Mouse (Mus musculus): ENCODE results near the gene Adam26b.
"Not testable (repeated sequence)": the region's sequence is repeated elsewhere in the genome, so short reads cannot be mapped to it uniquely, and the experiment has no call there.

Gene Adam26b

GRCm38 (mm10) chr8:43528006-43528405 is at the start of gene Adam26b:
Gene Adam26b (minus strand): TSS chr8:43528106.
- not testable (repeated sequence) for DNase-seq

DNA sequence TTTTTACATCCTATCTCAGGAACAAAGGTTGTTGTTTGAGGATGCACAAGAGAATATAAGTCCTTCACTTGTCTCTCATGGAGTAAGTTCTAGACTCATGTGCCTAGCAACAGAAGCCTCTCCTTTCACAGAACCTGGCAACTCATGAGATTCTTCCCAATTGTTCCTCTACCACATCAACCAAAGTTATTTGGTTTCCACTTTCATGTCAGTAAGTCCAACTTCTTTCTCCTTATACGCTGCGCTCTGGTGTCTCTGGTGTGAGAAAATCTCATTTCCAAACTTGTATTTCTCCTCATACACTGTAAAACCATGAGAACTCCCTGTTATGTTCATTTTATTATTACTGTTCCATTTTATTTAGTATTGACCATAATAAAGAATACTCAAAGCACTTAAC is 48.7 kb upstream of the Adam26b start, which contains the start of gene Adam26a:
Adam26a (minus strand) TSS at position 101 of the 400 bp plus-strand sequence.
- DNase-seq: not testable (repeated sequence)

All from thymus, postnatal 36 days (tissue).